Mouse (Mus musculus): ENCODE data around the gene Ptp4a2. TPM values are rescaled to one million over a fixed set of nuclear protein-coding genes. Genes with fewer than 3 reads are reported as not detected.
"Not testable (repeated sequence)": the region's sequence is repeated elsewhere in the genome, so short reads cannot be mapped to it uniquely, and the experiment has no call there.

Gene Ptp4a2
- 100 to 1,000 TPM; 572 to 625 TPM for total RNA-seq (2021)
- long read RNA-seq, experiment 1, transcript Ptp4a2-207 (6 exons, 3,382 nt): minor isoform, 114 of 518 reads
- long read RNA-seq, experiment 1, transcript Ptp4a2-201 (6 exons, 3,646 nt): major isoform, 293 of 518 reads
- long read RNA-seq, experiment 1, partial matches to known transcripts: 18 of 518 reads
- long read RNA-seq, experiment 1, other reads (novel, unspliced or antisense): 93 of 518 reads
- long read RNA-seq, experiment 2, transcript Ptp4a2-201 (6 exons, 3,646 nt): major isoform, 257 of 508 reads
- long read RNA-seq, experiment 2, transcript Ptp4a2-207 (6 exons, 3,382 nt): minor isoform, 122 of 508 reads
- long read RNA-seq, experiment 2, partial matches to known transcripts: 75 of 508 reads
- long read RNA-seq, experiment 2, other reads (novel, unspliced or antisense): 54 of 508 reads

DNA sequence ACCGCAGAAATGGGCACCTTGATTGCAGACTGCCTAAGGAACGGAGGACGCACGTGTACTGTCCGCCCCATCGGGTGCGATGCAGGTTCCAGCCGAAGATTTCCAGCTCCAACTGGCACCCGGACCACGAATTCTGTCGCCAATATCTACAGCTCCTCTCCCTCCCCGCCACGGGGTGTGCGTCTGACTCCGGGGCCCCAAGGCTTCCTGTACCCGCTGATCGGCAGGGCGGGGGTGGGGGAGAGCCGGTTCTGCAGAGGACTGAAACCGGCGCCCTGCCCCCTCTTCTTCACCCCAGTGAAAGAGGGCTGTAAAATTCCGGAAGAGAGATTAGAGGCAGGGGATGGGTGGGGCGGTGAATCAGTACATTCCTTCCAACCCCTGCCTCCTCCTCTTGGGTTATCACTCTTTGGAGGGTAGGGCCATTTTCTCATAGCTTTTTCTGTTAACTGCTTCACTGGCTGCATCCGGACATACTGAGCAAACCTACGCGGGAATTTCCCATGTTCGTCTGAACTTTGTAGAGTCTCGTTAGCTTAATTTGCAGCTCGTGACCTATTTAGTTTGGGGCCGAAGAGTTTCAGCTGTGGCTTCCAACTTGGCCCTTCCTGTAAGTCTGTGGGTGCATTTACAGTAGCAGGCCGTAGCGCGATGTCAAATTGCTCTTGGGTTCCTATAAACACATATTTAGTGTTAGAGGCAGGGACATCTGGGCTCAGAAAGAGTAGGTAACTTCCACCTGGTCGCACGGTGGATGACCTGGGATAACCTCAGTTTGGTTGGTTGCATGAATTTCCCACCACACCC is at the start of gene Ptp4a2:
TSS of gene Ptp4a2 (plus strand) at position 422 of the 807 bp plus-strand sequence.
- DNase-seq: peak; percentile 55

DNA sequence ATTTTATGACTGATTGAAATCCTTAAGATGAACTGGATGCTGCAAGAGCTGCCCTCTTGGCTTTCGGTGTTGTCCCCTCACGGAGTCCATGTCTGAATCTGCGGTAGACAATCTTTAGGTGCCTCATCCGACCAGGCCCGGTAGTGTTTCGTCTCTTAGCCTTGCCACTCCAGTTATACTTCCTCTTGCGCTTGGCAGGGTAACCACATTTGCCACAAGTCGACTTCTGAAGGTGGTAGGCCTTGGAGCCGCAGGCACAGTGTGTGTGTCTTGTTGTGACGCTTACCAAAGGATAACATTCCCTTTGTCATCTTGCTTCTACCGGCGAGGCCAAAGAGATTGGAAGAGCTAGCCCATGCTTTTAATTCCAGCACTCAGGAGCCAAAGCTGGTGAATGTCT is 49.4 kb upstream of the Ptp4a2 start:
- no peak for DNase-seq

DNA sequence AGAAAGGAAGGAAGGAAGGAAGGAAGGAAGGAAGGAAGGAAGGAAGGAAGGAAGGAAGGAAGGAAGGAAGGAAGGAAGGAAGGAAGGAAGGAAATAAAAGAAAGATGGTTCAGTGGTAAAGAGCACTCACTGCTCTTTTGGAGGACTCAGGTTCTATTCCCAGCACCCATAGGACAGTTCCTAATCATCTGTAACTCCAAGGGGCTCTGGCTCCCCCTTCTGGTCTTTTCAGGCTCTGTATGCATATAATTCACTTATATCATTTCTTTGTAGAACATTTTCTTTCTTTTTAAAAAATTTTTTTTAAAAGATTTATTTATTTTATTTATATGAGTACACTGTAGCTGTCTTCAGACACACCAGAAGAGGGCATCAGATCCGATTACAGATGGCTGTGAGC is 48.5 kb upstream of the Ptp4a2 start:
- DNase-seq: not testable (repeated sequence)

DNA sequence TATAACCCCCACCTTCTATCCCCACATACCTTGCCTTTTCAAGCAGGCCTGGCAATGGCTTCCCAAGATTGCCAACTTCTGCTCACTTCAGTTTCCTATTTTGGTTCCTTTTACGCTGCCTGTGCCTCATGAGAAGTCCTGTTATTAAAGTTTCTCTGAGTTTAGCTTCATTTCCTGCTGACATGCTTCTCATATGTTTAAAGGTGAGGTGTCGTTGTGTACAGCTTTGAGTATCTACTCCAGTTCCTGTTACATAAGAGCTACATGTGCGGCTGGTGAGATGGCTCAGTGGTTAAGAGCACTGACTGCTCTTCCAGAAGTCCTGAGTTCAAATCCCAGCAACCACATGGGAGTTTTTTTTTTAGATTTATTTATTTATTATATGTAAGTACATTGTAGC is 45.7 kb upstream of the Ptp4a2 start:
- no peak for DNase-seq

DNA sequence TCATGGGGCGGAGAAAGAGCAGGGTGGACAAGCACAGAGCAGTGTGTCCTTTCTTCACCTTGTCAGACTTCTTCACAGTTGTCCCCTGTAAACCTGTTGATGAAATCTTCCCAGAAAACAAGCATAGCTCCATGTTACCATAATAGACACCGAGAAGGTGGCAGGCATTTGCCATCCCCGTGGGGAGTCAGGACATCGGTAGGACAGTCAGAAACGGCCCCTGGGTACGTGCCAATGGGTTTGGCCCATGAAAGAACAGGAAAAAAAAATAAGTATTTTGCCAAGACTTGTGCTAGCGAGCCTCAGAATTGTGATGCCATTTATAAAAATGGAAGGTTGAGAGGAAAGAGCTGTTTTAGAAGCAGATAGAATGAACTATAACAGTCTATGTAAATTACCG is 43.2 kb upstream of the Ptp4a2 start:
- DNase-seq: no peak

DNA sequence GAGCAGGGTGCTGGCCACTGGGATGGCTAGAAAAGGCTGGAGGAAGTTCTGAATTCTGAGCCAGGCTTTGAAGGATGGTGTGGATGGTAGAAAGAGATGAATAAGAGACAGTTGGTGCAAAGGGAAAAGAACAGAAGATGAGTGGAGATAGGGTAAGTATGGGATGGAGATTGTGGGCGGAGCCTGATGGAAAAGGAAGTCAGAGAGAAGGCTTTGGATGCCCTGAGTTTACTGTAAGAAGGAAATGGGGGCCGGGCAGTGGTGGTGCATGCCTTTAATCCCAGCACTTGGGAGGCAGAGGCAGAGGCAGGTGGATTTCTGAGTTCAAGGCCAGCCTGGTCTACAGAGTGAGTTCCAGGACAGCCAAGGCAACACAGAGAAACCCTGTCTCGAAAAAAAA is 42.3 kb upstream of the Ptp4a2 start:
- DNase-seq: not testable (repeated sequence)

DNA sequence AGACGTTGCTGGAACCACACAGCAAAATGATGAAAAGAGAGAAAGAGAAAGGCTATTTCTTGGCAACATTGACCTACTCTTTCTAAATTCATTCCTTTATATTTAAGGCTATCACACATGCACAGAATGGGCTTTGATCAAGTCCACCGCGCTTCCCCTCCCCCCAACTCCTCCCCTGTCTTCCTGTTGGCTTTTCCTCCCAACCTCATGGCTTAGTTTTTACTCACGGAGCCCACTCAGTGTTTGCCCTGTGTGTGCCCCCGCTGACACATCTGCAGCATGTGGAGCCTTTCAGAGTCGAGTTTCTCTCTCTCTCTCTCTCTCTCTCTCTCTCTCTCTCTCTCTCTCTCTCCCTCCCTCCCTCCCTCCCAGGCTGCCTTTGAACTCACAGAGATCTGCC is 40.4 kb upstream of the Ptp4a2 start:
- no peak for DNase-seq

DNA sequence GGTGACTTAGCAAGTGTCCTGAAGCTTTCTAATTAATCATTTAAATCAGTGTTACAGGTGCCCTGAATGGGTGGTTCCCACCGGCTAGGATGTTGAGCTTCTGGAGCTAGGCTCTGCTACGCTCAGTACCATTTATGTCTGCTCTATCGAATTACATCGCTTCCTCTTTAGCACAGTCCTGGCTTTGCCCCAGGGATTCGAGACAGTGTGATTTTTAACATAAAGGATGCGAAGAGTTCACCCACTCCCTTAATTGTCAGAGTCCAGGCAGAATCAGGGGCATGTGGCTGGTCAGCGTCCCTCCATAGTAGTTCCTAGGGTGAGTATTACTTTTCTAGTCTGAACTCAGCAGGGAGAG is 39.7 kb upstream of the Ptp4a2 start:
- no peak for DNase-seq

DNA sequence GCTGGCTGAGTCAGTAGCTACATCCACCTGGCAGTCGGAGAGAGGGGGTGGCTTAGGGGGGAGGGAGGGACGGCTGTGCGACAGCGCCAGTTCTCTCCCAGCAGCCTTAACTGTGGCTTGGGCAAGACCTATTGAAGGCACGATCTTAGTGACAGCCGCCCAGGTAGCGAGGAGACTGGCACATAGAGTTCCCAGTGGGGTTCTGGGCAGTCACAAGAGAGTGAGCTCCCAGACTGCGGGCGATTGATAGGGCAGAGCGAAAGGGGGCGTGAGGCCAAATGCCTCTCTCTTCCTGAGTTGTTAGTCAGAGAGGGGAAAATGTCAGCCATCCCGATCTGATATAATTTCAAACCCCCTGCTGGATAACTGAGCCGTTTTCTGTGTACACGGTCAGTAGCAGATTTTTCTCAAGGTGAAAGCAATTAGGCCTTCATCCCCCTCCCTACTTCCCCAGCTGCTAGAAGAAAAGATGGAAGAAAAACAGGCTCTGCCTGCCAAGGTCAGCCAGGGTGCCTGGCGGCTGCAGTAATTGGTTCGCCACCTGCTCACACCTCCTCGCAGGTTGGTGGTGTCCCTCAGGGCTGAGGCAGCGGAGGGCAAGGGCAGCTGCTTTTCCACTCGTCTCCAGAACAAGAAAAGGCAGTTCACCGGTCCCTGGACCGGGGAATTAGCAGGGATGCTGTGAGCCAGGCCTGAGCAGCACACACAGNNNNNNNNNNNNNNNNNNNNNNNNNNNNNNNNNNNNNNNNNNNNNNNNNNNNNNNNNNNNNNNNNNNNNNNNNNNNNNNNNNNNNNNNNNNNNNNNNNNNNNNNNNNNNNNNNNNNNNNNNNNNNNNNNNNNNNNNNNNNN is 39.1 kb upstream of the Ptp4a2 start:
- peak; percentile 28 for DNase-seq

DNA sequence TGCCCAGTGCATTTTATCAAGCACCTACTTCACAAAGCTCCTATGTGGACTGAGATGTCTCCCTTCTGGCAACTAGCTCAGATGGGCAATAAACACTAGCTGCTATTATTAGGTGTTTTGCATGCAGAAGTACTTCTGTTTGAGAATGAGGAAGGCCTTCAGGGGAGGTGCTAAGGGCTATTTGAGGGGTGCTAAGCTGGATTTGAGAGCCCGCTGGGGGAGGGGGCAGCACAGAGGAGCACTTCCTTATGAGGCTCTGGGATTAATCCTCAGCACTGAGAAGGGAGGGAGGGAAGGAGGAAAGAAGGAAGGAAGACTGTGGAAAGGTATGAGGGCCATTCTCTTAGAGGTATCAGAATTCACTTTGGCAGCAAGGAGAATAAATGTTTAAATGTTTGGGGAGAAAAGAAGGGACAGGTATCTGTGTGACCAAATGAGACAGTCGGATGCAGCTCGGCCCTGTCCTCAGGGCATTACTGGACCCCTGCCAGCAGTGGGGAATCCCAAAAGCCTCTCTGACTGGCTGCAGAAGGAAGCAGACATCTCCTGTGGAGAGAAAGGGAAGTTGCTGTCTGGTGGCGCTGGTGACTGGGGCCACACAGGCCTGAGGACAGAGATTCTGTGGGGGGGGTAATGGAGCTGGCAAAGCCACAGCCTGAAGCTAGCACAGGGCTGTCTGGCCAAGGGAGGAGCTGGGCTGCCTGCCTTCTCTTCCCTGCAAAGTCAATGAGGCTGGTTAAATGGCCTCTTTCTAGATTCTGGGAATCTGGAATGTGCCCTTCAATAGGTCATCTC is 28.9 kb upstream of the Ptp4a2 start:
- DNase-seq: peak; percentile 58

DNA sequence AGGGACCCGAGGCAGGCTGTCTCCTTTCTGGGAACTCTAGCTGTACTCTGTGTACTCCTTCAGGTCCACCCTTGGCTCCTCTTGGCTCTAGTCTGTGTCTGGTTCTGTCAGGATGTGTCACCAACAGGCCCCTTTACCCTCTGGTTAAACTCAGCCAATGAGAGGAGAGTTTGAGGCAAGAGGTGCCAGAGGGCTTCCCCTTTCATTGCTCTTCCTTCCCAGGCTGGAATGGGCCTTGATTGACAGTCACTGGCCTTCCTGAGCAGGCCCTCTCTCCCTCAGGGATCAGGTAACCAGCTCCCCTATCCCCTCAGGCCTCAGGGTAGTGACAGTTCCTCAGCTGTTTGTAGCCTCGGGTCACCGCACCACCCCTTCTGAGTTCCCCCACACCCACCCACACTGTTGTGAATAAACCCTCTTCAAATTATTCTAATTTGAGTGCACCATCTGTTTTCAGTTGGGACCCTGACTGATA is 28.1 kb upstream of the Ptp4a2 start:
- no peak for DNase-seq

DNA sequence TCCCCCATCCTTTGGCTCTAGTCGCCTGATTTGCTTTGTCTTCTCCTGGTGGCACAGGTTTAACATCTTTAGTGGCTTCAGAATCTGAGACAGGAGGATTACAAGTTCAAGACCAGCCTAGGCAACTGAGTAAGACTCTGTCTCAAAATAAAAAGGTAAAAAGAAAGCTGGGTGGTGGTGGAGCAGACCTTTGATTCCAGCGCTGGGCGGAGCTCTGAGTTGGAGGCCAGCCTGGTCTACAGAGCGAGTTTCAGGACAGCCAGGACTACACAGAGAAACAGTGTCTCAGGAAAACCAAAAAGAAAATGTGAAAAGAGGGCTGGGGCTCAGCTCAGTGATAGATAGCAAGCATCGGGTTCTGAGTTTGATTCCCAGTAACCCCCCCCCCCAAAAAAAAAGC is 27.5 kb upstream of the Ptp4a2 start:
- DNase-seq: no peak

DNA sequence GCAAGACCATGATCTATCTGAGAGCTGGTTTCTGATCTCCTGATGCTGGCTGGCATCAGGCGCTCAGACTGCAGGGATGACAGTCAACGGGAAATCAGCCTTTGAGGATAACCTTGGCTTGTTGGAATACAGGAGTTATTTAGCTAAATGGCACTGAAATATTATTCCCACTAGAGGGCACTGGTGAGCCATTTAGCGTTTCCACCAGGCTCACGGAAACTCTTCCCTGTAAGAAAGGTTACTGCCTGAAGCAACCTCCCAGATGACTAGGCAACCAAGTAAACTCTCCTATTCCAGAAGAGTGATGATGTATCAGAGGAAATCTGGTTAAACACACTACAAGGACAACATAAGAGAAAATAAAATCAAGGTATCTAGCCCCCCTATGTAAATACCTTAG is 25.8 kb upstream of the Ptp4a2 start:
- peak; percentile 47 for DNase-seq

DNA sequence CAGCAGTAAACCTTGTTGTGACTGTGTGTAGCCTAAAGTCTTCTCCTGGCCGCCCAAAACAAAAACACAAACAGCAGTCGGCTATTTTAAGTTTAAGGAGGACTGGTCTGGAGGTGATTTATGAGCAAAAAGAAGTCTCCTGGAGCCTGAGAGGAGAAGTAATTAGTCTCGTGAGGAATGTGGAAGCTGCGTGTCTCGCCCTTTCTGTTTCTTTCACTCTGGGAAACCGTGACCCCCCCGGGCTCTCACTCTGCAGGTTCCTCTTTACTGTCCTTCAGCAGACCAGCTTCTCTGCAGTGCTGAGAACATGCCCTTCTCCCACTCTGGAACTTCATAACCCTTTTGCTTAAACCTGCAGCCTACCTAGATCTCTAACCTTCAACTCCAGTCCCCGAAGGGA is 22.3 kb upstream of the Ptp4a2 start:
- no peak for DNase-seq

DNA sequence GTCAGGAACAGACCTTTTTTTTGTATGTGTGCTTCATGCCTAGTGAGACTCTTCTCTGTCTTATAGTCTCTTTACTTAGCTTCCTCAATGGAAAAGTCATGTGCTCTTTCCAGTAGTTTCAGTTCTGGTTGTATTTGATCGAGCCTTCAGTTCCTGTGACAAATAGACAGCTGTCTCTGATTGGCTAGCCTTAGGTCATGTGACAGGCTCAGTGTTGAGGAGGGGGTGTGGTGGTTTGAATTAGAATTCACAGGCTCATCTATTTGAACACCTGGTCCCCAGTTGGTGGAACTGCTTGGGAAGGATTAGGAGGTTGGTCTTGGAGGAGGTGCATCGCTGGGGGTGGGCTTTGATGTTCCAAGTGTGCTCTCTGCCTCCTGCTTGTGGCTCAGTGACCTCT is 21.4 kb upstream of the Ptp4a2 start:
- DNase-seq: no peak

DNA sequence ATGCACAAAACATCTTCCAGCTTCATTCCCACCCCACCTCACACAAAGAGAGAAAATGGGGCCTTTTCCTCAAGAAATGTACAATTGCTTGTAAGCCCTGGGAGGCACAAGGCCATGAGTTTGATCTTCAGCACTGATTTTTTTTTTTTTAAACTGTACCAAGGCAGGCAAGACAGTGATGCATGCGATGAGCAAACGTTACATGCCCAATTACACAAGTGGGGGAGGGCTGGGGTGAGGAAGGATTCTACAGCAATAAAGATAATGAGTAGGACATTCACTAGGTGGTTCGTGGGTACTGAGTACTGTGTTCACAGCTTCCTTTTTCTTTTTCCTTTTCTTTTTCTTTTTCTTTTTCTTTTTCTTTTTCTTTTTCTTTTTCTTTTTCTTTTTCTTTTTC is 20.5 kb upstream of the Ptp4a2 start:
- DNase-seq: no peak

DNA sequence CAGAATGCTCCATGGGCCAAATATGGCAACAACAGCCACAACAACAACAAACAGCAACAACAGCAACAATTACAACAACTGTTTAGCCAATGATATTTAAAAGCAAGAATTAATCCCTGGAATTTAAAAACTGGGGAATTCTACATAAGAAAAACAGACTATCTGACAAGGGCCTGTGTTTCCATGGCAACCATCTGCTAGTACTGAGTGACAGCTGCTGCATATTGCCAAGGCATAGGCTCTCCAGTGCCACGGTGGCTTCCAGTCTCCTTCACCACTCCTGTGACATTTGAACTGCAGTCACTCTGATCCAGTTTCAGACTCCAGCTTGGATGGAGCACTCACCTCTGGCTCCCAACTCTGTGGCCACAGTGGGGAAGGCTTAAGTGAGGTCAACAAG is 19.6 kb upstream of the Ptp4a2 start:
- no peak for DNase-seq

DNA sequence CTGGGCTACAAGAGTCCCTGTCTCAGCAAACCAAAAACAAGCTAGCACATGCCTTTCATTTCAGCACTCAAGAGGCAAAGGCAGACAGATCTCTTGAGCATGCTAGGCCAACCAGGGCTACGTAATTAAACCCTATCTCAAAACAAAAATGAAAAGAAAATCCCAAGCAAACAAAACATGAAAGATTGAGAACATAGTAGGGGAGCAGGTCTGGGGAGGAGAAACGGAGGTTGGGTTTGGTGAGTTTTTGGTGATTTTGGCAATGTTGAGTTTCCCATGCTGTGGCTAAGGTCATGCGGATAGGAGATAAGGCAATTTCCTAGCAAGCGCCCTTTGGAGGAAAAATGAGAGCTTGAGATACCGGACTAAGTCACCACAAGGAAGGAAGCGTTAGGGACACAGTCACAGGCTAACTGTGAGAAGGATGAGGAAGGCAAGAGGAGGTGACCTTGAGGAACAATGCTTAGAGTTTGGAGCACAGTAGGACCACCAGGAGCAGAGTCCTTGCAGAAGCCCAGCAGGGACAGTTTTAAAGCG is 18.3 kb upstream of the Ptp4a2 start:
- no peak for DNase-seq

DNA sequence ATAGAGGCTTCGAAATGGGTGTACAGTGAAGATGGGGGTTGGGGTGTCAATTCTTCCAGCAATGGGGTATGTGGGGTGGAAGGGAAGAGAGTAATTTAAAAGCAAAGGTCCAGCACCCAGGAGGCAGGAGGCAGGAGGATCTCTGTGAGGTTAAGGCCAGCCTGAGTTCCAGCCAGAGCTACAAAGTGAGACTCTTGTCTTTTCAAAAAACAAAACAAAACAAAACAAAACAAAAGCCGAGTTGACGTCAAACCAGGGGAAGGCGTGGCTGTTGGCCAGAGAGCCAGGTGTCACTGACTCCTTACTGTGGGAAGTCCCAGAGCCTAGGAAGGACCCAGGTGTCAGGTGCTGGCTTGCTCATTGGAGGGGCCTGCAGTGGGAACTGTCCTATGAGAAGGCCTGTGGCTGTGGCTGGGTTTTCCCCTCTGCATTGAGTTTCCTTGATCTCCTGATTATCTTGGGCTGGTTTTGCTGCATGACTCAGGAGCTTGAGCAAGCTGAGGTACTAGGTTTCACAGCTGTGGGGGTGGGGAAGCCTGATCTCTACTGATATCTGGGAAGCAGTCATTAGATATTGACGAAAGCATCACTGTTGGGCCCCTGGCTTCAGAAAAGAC is 17.2 kb upstream of the Ptp4a2 start:
- no peak for DNase-seq

DNA sequence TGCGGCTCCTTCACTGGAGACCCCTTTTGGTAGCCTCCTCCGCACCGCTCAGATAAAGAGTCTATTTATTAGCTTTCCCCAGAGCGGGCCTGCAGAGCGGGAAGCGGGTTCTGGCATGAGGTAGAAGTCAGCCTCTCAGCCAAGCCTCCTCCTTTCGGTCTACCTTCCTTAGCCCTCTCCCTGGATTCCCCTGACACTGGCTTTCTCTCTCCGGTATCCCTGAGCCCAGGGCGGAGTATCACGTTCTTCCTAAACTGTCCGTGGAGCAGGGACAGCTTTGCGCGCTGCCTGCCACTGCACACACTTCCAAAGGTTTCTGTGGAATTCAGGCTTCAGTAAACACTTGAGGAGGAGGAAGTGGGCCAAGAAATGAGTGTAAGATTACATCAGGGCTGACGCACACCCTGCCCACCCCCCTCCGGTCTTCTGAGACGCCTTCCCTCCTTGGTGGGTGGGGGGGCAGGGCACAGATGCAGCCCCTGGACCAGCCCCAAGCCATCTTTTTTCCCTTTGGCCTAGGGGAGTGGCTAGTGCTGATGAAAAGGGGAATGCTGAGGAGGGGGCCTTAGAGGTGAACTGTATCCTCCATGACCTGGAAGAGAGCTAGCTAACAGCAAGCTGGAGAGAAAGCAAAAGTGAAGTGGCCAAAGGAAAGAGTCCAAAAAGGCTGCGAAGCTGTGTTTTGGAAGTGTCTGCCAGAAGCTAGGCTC is 15.7 kb upstream of the Ptp4a2 start:
- DNase-seq: peak; percentile 45

All from gastrocnemius, postnatal 10 days (tissue).